Mouse (Mus musculus): ENCODE measurements around the gene Med15.

DNA sequence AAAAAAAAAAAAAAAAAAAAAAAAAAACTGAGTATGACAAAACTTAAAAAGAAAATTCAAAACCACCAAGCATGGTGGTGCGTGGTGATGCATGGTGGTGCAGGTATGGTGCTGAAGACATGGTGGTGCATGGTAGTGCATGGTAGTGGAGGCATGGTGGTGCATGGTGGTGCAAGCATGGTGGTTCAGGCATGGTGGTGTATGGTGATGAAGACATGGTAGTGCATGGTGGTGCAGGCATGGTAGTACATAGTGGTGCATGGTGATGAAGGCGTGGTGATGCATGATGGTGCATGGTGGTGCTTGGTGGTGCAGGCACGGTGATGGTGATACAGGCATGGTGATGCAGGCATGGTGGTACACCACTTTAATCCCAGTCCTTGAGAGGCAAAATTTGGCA, 8.2 kb downstream of the Med15 start:
- TF ChIP-seq CTCF (IDR thresholded peaks at IDR 0.05; ENCODE audit: low read depth) (no peak), EP300 (optimal IDR thresholded peaks at IDR 0.05) (no peak)

Data from stomach, postnatal 0 days (tissue).